Mouse (Mus musculus) gastrocnemius, postnatal 25 days (tissue): ENCODE measurements at regions not wholly inside any gene's neighbourhood (a gene's known extent, or its start where the extent isn't known, plus 50 kb on each side); places are given as distances from the start of the nearest gene placed in this dataset.

ENCODE experiments used
- microRNA-seq, 2 experiments: library from miRNA; unstranded; fragments of <30 nt; microRNA quantifications; one replicate each; pipeline ENCODE4 v1.2.0; 2021; ENCODE audit warnings: borderline replicate concordance in 2 of 2

Small RNA genes in the stretch of these regions (microRNA-seq; reads per million reads assigned to microRNA genes)
- 0 reads per million in 2 experiments for gene Gm24271
